Mouse (Mus musculus) kidney, adult 2 months (tissue): ENCODE results near the gene Atp5j2.

Experiments
- CTCF ChIP-seq: fragments of 200-500 bp; conservative IDR thresholded peaks from 2 replicates; pipeline ENCODE4 v1.5.1; 2011; ENCODE audit warnings: low read depth, mild to moderate bottlenecking, control low read depth, low read length, moderate library complexity, mixed read lengths; ENCODE audit not compliant: insufficient read depth, insufficient read length
- POLR2A ChIP-seq: fragments of 200-500 bp; IDR thresholded peaks from one replicate; pipeline ENCODE4 v1.6.1; 2011; ENCODE audit warnings: low read depth, low read length, control low read depth

DNA sequence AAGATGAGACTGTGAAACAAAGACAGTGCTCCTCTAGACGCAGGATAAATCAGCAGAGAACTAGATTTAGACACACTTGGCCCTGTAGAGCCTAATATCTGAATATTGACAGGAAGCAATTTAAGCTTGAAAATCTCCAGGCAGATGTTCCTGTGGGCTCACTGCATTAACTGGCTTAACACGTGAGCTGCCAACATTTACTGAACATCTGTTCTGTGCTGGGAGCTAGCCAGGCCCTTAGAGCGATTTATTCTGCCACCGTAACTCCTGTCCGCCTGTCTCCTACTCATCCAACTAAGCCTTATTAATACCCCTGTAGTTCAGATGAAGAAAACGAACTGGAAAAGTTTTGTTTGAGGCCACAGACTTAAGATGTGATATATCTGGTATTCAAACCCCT, 53.0 kb downstream of the Atp5j2 start:
- no peak for TF ChIP-seq CTCF
- no peak for TF ChIP-seq POLR2A
